ENCODE assay signal across 10 mouse cellular contexts in the genomic region with DNA sequence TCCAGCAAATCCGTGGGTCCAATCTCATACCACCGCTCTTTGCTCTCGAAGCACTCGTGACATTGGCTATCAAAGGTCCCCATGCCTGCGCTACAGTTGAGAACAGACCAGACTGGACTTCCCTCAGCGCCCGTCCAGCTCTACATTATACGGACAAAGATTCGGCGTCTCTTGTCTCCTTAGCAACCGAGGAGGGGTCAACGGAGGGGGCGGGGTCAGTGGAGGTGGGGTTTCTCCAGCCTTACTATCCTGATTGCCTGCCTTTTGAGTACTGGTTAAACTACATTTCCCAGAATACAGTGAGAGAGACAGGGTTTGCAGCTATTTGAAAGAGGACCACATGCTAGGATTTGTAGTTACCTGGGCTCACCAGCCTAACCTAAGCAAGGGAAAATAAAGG. TPM values are rescaled to one million over a fixed set of nuclear protein-coding genes. Genes with fewer than 3 reads are reported as not detected.
DNase-seq lines count a peak whose midpoint lies in the region; ATAC-seq and TF ChIP-seq lines count a peak whose summit lies in the region.
"Had no signal": no experiment of that assay in that cellular context is flagged by ENCODE, and none has a peak within 500 bp of the region (broad histone marks: within the 10 kb centered on the region; RNA-seq: fewer than 3 reads in every experiment).

Gene 1700028P14Rik (minus strand): TSS at position 169 of the 400 bp plus-strand sequence.

- no peaks in the 10 kb centered on the region for H3K27me3 ChIP-seq in cerebellum, adult 2 months (ENCODE audit: control insufficient read depth, insufficient read depth, low read length)
- H3K27me3 ChIP-seq in forebrain, postnatal 0 days (ENCODE audit: insufficient read depth, low read length) = no peaks in the 10 kb centered on the region
- peaks cover 9% of the 10 kb centered on the region; the same call in 1 of the 2 replicates for H3K27me3 ChIP-seq in hindbrain, embryonic 10.5 days (ENCODE audit: insufficient read depth, poor library complexity, severe bottlenecking)
- H3K27me3 ChIP-seq in lung, postnatal 0 days (replicated peaks; ENCODE audit: insufficient read depth, low read length) = no peaks in the 10 kb centered on the region
- H3K27me3 ChIP-seq: CH12.LX had no signal

- H3K4me2 ChIP-seq in forebrain, postnatal 0 days (ENCODE audit: low read depth) = peak within 1 kb of the TSS; percentile 30
- peak within 1 kb of the TSS; percentile 20; the same call in 1 of the 2 replicates for H3K4me2 ChIP-seq in lung, postnatal 0 days (replicated peaks; ENCODE audit: low read depth, low read length)

- TF ChIP-seq EP300 in lung, postnatal 0 days (IDR thresholded peaks at IDR 0.05) = no peak

- TF ChIP-seq POLR2A in cerebellum, adult 2 months (IDR thresholded peaks at IDR 0.05; ENCODE audit: borderline replicate concordance, insufficient read depth, low read length) = no peak

- peak; percentile 91 for ATAC-seq in forebrain, postnatal 0 days
- peak; percentile 97 for ATAC-seq in lung, postnatal 0 days

- WGBS in cerebellum, adult 2 months = 9% methylated on average over 13 of the region's 13 CpGs
- WGBS in forebrain, postnatal 0 days = 5% methylated on average over 13 of the region's 13 CpGs
- WGBS in hindbrain, embryonic 10.5 days = 4% methylated on average over 13 of the region's 13 CpGs
- WGBS in lung, postnatal 0 days = 6% methylated on average over 13 of the region's 13 CpGs

- no peak within 1 kb of the TSS for H3K9ac ChIP-seq in forebrain, postnatal 0 days
- no peak within 1 kb of the TSS for H3K9ac ChIP-seq in lung, postnatal 0 days (replicated peaks; ENCODE audit: low read depth)

- DNase-seq in ES-CJ7 (ENCODE audit: low read depth, low spot score) = peak; percentile 81
- DNase-seq in cerebellum, adult 2 months = peak; percentile 20 to 24
- peak; percentile 43 for DNase-seq in forebrain, postnatal 0 days
- DNase-seq in hindbrain, embryonic 10.5 days (ENCODE audit: low spot score) = peak; percentile 81
- peak; percentile 23 to 29 for DNase-seq in layer of hippocampus, adult 2 months (ENCODE audit: low spot score in 2 of 2)
- peak; percentile 73 for DNase-seq in lung, postnatal 0 days (ENCODE audit: low spot score)
- peak; percentile 81 to 82 for DNase-seq in right cerebral cortex, postnatal 10 days (ENCODE audit: low spot score in 2 of 2)
- no peak for DNase-seq in thymus, postnatal 14 days

- no peak within 1 kb of the TSS for H3K4me3 ChIP-seq in cerebellum, adult 2 months (replicated peaks; ENCODE audit: insufficient read depth, low read depth, low read length)
- peak within 1 kb of the TSS; percentile 16; the same call in 1 of the 2 replicates for H3K4me3 ChIP-seq in forebrain, postnatal 0 days (ENCODE audit: low read depth, low read length)
- H3K4me3 ChIP-seq in hindbrain, embryonic 10.5 days = peak within 1 kb of the TSS; percentile 31
- H3K4me3 ChIP-seq in layer of hippocampus, adult 2 months = peak within 1 kb of the TSS; percentile 39; the same call in 1 of the 2 replicates
- H3K4me3 ChIP-seq in lung, postnatal 0 days (ENCODE audit: low read depth, low read length) = no peak within 1 kb of the TSS

- no peaks in the 10 kb centered on the region for H3K4me1 ChIP-seq in cerebellum, adult 2 months (ENCODE audit: control insufficient read depth, insufficient read depth, low read length)
- 0 out of 2 replicates have a peak, but pooled peaks cover 3% of the 10 kb centered on the region for H3K4me1 ChIP-seq in forebrain, postnatal 0 days (ENCODE audit: insufficient read depth)
- H3K4me1 ChIP-seq in hindbrain, embryonic 10.5 days (replicated peaks) = no peaks in the 10 kb centered on the region
- no peaks in the 10 kb centered on the region for H3K4me1 ChIP-seq in lung, postnatal 0 days (ENCODE audit: insufficient read depth, low read depth, low read length)

- no peaks in the 10 kb centered on the region for H3K36me3 ChIP-seq in forebrain, postnatal 0 days (ENCODE audit: insufficient read depth)
- H3K36me3 ChIP-seq in hindbrain, embryonic 10.5 days = no peaks in the 10 kb centered on the region
- H3K36me3 ChIP-seq in lung, postnatal 0 days (ENCODE audit: insufficient read depth, low read length) = no peaks in the 10 kb centered on the region

- TF ChIP-seq CTCF in cerebellum, adult 2 months (IDR thresholded peaks at IDR 0.05; ENCODE audit: borderline replicate concordance, insufficient read depth, low read depth, low read length) = no peak
- TF ChIP-seq CTCF in forebrain, postnatal 0 days (IDR thresholded peaks at IDR 0.05; ENCODE audit: low read depth) = no peak
- TF ChIP-seq CTCF in layer of hippocampus, adult 2 months (conservative IDR thresholded peaks at IDR 0.05) = no peak
- TF ChIP-seq CTCF in lung, postnatal 0 days (IDR thresholded peaks at IDR 0.05) = no peak

- no peak within 1 kb of the TSS for H3K27ac ChIP-seq in cerebellum, adult 2 months (ENCODE audit: insufficient read depth, low read length)
- H3K27ac ChIP-seq in forebrain, postnatal 0 days (ENCODE audit: low read depth, low read length) = no peak within 1 kb of the TSS
- no peak within 1 kb of the TSS for H3K27ac ChIP-seq in hindbrain, embryonic 10.5 days
- no peak within 1 kb of the TSS for H3K27ac ChIP-seq in layer of hippocampus, adult 2 months
- H3K27ac ChIP-seq in lung, postnatal 0 days (ENCODE audit: low read length) = no peak within 1 kb of the TSS

- H3K9me3 ChIP-seq in forebrain, postnatal 0 days (ENCODE audit: low read length) = no peaks in the 10 kb centered on the region
- no peaks in the 10 kb centered on the region for H3K9me3 ChIP-seq in hindbrain, embryonic 10.5 days
- no peaks in the 10 kb centered on the region for H3K9me3 ChIP-seq in lung, postnatal 0 days (ENCODE audit: low read length)

RNA-seq across cellular contexts. Expression of gene 1700028P14Rik, which starts in this region (rescaled TPM):
- polyA plus RNA-seq in cerebellum, adult 2 months (2012; rRNA removed) = 1.5 and 1.6 TPM in 2 replicates
- total RNA-seq in forebrain, postnatal 0 days (2014; rRNA removed) = 0.29 and 1.6 TPM in 2 replicates
- 2.7 and 3.8 TPM in 2 replicates for polyA plus RNA-seq in forebrain, postnatal 0 days (2015; fragmentation: Nextera tagmentation; extraction: Ambion mirVana)
- polyA plus RNA-seq in hindbrain, embryonic 10.5 days (2016; fragmentation: Nextera tagmentation; extraction: Ambion mirVana) = 0.51 and 2.3 TPM in 2 replicates
- total RNA-seq in layer of hippocampus, adult 2 months (2021) = 1 to 10 TPM; 1.0 to 1.8 TPM
- 4.3 and 6.8 TPM in 2 replicates for polyA plus RNA-seq in lung, postnatal 0 days (2015; fragmentation: Nextera tagmentation; extraction: Ambion mirVana)
- total RNA-seq: CH12.LX; gastrocnemius, postnatal 4 days had no signal

Comparison
In these comparisons a context has a peak if more than half of its experiments do, and no peak if none do; other contexts are left out.
1. H3K4me3 ChIP-seq: peak in forebrain, postnatal 0 days (single experiment), hindbrain, embryonic 10.5 days (single experiment) and layer of hippocampus, adult 2 months (single experiment); none in cerebellum, adult 2 months (single experiment) and lung, postnatal 0 days (single experiment).